In the genomic region with DNA sequence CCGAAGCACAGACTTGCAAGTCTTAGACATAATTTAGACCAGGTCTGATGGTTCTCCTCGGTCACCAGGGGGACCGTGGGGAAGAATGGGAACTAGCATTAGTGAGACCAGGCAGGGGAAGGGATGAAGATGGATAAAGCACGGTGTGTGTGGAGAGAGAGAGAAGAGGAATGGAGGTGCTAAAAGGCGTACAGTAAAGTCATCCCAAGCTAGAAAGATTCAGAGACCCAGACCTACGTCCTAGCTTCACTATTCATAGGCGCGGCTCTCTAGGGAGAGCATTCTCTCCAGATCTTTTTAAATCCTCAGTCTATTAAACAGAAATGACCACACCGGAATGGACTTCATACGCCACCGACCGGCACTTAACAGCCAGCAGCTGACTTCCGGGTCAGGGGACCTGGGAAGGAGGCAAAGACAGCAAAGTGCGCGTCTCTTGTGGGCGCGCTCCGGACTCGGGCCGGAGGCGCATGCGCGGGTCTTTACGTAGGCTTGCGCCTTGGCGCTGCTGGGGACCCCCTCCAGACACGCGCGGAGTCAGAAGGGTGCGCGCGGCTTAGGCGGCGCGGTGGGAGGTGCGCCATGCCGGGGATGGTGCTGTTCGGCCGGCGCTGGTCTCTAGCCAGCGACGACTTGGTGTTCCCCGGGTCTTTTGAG, we compare ENCODE assay signal across 8 mouse cellular contexts. TPM values are rescaled to one million over a fixed set of nuclear protein-coding genes. Genes with fewer than 3 reads are reported as not detected.
DNase-seq lines count a peak whose midpoint lies in the region; ATAC-seq lines count a peak whose summit lies in the region.

A gene (plus strand): TSS at position 485 of the 657 bp plus-strand sequence.

- H3K4me1 ChIP-seq in megakaryocyte, embryonic 14.5 days = peaks cover 37% of the 10 kb centered on the region

- no peaks in the 10 kb centered on the region for H3K9me3 ChIP-seq in megakaryocyte, embryonic 14.5 days

- H3K27me3 ChIP-seq in megakaryocyte, embryonic 14.5 days (replicated peaks) = no peaks in the 10 kb centered on the region

- peak; percentile 89 for ATAC-seq in common myeloid progenitor, adult 5-6 weeks (replicated peaks; ENCODE audit: low read depth, poor library complexity, severe bottlenecking)

- peaks cover 29% of the 10 kb centered on the region for H3K36me3 ChIP-seq in megakaryocyte, embryonic 14.5 days (replicated peaks; ENCODE audit: low read length)

- DNase-seq in ZHBTc4 (ENCODE audit: low read depth, low spot score) = peak; percentile 95
- DNase-seq in gastrocnemius, adult 8-10 months (ENCODE audit: low spot score in 2 of 2) = peak; percentile 75 to 87
- peak; percentile 57 for DNase-seq in hindlimb bud, embryonic 11.5 days (ENCODE audit: extremely low spot score, low read depth, low spot score)
- DNase-seq in left cerebral cortex, adult 8-10 months (ENCODE audit: low spot score in 2 of 2) = peak; percentile 82 to 88
- DNase-seq in right cerebral cortex, postnatal 10 days (ENCODE audit: low spot score in 2 of 2) = peak; percentile 94 to 95
- DNase-seq in urinary bladder, postnatal 25 days (ENCODE audit: low spot score) = peak; percentile 86

- peak within 1 kb of the TSS; percentile 97 for H3K4me3 ChIP-seq in megakaryocyte, embryonic 14.5 days (replicated peaks)

RNA-seq across cellular contexts. Expression of the gene that starts here (rescaled TPM):
- total RNA-seq in common myeloid progenitor, adult 5-6 weeks (2017) = 6.8 and 7.4 TPM in 2 replicates
- 10 to 100 TPM in 1 of 4 experiments, 1 to 10 TPM in 3; 9.5 to 11.2 (median 9.8) TPM for total RNA-seq in gastrocnemius, adult 8-10 months (2022)
- 10 to 100 TPM; 33.6 to 41.6 (median 36.8) TPM for total RNA-seq in left cerebral cortex, adult 8-10 months (2022)
- polyA plus RNA-seq in megakaryocyte, embryonic 14.5 days (2012; ENCODE audit: insufficient read depth, low replicate concordance) = 5.3 and 8.6 TPM in 2 replicates

Comparison
In these comparisons a context has a peak if more than half of its experiments do, and no peak if none do; other contexts are left out.
1. Peak in every context shown above with its lines: DNase-seq, ATAC-seq and H3K4me3 ChIP-seq.